Mouse (Mus musculus) lung, postnatal 14 days (tissue): ENCODE measurements at regions not wholly inside any gene's neighbourhood (a gene's known extent, or its start where the extent isn't known, plus 50 kb on each side); places are given as distances from the start of the nearest gene placed in this dataset.

Source experiments
- DNase-seq: peaks from one replicate; pipeline ENCODE4 v3.0.0; 2021

DNA sequence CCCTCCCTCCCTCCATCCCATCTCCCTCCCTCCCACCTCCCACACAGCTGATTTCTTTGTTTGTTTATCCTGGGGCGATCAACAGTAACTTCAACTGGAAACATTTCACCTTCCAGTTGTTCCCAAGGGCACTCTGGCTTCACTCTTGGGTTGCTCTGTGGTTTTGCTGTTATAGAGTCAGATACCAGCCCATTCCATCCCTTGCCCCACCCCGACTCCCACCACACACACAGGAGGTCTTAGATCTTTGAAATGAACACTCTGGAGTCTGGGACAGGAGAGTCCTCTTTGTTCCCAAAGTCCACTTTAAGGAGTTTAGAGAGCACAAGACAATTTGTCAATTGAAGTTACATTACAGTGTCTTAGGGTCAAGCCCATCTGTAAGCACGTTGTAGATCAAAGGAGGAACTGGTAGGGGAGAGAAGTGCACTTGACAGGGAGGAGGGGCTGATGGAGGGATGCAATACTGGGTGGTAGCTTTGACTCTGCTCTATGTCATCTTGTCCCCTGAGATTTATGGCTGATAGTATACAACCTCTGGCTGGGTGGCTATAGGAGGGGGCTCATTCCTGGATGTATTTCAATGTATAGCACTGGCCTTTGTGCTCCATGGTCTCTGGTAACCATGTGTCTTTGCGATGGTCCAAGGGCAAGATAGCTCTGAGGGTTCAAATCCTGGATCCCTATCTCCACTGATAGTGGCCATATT is 313.9 kb downstream of the Glrx3 start:
- no peak for DNase-seq

DNA sequence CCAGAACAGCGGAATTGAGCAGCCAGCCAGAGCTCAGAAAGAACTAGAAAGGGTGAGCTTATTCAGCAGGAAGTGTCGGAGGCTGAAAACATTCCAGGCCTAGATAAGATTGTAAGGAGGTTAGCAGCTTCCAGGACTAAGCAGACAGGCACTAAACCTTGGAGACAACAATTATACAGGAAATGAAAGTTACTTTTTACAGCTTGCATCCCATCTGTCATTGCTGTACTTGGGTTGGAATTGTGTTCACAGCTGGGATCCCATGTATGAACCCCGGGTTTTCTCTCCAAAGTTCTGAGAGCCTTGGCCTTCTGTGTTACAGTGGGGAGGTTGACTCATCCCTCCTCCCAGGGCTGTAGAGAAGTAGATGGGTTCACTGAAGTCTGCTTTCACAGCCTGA is 328.5 kb downstream of the Glrx3 start:
- DNase-seq: no peak

DNA sequence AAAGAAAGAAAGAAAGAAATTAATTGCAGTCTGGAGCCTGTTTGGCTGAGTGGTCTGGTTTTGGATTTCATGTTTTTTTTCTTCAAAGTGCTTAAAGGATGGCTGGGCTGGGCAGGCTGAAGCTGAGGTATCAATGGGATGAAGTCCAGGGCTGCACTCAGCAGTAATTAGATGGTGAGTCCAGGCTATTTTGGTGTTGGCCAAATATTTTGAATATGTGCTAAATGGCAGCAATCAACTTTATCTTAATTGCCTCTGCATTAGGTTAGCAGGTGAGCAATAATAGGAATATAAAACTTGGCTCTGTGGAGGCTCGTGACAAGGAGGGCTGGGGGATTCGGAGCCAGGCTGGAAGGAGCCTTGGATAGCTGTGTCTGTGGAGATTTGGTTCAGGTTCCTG is 329.3 kb downstream of the Glrx3 start:
- DNase-seq: no peak

DNA sequence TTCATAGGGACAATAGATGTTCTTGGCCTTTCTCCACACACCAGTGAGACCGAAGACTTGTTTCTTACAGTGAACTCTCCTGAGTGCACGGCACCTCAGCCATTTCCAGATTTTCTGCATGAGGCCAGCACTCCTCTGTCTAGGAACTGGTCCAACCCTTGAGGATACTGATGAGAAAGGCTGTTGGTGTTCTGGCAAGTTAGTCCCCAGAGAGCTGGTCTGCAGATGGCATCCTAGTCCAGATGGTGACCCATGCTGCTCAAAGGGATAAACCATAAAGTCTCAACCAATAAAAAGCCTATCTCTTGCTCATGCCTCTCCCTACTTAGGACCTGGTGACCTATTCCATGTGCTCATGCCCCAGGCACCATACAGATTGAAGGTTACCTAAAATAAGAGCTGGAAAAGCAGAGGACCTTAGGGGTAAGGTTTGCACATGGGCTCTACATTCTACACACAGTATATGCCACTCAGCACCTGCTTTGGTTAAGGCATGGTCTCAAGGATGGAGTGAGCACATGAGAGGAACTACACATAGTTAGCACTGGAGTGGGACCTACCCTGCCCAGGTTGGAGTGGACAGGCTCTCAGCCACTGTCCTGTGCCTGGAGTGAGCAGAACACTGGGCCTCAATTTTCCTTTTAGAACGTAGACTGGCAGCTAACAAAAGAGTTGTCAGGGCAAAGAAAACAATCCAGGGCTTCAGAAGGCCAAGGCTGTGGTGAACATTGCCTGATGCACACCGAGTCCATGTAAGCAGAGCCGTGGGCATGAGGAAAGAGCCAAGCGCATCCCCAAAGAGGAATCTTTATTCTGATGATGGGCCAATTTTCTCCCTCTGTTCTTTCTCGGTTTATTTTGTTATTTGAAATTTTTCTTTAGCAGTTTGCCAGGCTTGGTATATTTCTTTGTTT is 335.9 kb downstream of the Glrx3 start:
- no peak for DNase-seq

DNA sequence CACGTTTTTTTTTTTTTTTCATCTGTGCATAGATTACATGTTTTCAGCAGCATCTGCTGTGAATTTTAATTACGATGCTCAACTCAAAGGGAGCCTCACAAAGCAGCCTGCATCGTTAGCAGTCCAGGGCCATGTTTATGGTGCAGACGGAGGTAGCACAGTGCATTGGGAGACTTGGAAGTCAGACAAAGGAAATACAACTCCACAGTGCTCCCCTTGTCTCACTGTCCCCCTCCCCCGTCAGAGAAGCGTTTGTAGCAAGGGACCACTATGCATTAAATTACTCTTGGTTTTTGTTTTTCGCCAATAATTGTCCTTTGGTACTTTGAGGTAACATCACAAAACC is 336.5 kb downstream of the Glrx3 start:
- DNase-seq: no peak

DNA sequence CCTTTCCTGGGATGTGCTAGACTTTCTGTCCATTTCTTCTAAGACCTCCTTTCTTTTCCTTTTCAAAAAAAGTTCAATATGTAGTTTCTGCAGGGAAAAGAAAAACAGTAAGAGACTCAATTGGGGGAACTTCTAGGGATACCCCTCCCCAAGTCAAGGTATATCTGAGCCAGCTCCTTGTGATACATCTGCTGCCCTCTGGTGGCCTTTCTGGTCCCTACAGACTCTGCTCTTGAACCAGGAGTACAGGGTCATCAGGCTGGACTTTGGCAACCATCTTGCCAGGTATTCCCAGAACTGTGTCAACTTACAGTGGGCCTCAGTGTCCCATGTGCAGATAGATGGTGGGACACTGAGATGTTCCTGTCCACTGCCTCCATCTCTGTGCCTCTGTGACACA is 346.5 kb downstream of the Glrx3 start:
- DNase-seq: peak; percentile 49

DNA sequence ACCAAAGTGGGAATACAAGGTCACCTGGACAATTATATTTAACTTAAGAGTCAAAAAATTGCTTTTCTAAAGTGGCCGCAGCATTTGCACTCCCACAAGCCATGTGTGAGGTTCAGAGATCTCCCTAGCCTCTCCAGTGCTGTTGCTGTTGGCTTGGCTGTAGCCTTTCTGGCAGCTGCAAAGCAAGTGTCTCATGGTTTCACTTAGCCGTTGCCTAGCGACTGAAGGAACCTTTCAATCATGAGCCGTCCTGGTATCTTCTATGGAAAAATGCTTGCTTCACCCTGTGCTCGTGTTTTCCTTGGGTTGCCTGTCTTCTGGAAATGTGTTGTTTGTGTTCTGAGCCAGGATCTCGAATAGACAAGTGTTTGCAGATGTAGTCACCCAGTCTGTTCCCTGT is 367.9 kb downstream of the Glrx3 start:
- peak; percentile 9 for DNase-seq

DNA sequence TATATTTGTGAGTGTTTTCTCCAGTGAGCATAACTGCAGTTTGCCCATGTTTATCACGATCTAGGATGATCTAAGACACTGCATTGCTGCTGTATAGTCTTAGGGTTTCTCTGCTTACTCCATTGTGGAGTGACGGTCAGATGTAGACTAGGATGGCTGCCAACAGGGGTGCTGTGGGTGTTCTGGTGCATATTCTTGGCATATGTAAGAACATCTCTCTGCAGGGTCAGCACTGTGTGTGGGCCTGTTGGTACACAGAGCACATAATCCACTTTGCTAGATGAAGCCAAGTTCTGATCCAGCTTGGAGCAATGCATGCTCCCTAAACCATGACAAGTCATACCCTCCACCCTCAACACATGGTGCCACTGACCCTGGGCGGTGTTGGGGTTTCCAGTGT is 375.4 kb downstream of the Glrx3 start:
- no peak for DNase-seq

DNA sequence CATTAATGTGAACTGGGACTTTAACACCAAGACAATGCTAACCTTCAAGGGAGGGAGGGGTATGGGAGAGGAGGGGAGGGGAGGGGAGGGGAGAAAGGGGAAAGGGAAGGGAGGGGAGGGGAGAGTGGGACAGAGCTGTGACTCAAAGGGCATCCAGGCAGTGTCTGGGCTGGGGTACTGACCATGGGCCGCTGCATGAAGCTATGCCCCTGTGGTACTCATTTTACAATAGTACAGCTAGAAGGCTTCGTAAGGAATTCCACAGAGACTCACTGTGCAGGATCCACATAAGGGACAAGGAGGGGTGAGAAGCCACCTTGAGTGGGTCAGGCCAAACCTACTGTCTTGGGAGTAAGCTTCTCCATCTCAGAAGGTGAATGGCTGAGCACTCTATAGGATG is 403.1 kb downstream of the Glrx3 start:
- no peak for DNase-seq

DNA sequence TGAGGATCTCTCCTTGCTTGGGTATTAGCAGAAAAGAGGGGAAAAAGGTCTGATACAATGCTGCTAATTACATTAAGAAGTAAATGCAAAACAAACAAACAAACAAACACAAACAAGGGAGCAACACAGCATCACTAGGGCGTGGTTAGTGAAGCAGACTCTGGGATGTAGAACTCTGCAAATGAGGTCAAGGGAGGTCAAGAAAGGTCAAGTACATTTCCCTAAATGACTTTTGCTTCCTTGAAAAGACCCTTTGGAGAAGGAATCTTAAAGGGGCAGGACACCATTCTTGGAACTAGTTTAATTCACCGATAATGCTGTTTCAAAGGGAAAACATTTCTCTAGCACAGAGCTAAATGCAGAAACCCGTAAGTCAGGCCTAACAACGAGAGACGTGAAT is 403.6 kb downstream of the Glrx3 start:
- no peak for DNase-seq

DNA sequence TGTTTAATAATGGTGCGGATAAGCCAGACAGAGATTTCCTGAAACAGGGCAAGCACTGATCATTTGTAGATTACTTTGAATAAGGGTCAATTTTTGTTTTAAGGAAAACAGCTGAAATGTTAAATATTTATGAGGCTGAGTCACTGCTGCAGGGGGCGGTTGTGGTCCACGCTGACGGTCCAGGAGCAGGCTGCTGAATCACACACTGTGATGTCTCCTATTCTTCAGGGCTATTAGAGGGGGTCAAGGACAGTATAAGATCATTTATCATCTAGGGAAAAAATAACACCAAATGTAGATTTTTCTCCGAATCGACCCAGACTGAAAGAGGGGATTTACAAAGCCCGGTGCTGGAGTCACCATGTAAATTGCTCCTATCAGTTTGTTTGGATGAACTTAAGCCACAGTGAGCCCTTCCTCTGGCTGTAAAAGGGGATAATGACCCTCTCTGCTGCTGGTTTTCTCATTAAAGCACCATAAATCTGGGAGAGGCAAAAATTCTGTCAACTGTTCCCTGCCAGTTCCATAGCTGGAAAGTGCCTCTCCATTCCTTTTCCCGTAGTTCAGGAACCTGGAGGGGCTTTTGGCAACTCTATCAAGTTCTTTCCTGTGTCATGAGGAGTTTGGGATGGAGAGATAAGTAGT is 404.2 kb downstream of the Glrx3 start:
- no peak for DNase-seq

DNA sequence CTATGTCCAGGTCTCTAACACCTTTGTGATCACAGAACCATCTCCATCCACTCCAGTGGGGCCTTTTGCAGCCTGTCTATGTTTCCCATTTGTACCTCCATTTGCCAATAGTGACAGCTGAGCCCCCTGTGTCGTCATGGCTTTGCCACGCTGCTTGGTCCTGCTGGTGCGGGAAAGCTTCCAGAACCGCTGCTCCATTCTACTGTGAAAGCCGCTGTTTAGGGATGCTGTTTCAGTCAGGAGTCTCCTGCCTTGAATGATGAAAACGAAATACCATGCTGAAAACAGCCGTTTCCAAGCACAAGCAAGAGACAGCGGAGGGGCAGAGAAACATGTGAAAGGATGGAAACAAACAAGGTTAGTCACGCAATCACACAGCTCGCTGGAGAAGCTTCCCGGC is 410.4 kb downstream of the Glrx3 start:
- DNase-seq: no peak

DNA sequence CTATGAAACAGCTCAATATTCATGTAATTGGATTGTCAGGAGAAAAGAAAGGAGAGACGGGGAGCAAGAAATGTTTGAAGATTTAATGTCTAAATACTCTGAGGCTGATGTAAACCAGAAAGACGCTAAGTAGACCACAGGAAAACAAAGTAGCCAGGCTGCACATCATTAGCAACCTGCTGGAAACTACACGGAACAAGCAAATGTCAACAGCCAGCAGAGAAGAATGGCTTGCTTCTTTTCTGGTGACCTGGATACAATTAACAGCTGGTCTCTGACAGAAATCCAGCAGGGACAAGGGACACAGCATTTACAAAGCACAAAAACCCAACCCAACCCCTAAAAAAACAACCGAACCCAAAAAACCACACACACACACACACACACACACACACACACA is 413.6 kb downstream of the Glrx3 start:
- DNase-seq: no peak

DNA sequence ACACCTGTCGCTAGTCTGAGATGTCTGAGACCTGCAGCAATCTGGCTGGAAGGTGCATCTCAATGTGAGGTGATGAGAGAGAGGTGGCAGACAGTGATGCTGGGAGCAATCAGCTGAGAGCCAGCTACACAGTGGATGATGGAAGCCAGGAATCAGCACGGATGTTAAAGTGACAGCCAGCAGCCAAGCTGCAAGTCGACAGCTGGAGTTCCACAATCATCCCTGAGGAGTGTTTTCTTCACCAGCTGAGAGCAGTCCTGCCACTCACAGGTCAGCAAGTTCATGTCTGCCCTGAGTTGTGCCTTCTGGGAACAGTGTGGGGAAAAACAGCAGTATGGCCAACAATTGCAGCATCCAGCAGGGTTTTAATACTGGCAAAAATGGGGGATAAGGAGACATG is 422.3 kb downstream of the Glrx3 start:
- no peak for DNase-seq

DNA sequence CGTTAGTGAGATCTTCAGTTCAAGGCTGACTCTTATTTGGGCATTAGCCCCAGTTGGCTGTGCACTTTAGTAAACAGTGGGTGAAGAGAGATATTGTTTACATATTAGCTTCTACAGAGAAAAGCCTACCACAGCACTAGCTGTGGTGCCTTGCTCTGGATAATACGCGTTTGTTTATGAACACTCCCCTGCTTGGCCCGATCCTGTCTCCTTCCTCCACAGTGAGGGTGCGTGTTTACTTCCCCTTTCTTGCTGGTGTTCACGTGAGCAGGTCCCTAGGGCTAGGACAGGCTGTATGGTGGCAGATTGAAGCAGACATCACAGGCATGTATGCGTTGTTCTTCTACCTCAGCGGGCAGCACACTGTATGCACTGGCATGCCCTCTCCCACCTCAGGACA is 423.1 kb downstream of the Glrx3 start:
- no peak for DNase-seq

DNA sequence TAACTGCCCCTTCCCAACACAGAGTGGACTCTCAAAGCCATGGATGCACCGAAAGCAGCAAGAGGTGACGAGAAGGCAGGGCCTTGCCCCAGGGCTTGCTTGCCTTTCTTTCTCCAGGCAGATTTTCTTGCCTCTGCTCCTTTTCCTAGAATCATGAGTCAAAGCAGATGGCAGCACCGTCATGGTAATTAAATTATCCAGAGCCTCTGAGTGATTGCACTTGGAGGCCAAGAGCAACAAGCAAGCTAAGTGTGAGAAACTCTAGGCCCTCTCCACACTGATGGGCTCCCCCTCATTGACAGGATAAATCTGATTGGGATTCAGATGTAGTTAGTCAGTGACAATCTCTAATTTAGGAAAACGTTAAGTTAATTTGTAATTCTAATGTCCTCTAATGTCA is 427.5 kb downstream of the Glrx3 start:
- no peak for DNase-seq

DNA sequence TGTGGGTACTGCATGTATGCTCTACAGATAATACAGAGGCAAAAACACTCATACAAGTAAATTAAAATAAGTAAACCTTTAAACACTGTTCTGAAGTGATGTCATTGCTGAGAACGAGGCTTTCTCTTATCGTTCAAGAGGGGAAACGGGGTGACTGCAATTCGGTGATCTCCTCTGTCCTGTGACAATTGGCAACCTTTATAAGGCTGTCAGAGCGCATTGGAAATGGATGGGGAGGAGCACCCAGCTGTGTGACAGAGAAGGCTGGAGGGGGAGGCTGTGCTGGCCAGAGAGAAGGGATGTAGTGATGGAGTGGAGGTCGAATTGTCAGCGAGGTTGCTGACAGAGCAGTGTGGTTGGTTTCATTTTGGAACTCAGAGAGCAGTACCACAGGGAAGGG is 428.0 kb downstream of the Glrx3 start:
- no peak for DNase-seq

DNA sequence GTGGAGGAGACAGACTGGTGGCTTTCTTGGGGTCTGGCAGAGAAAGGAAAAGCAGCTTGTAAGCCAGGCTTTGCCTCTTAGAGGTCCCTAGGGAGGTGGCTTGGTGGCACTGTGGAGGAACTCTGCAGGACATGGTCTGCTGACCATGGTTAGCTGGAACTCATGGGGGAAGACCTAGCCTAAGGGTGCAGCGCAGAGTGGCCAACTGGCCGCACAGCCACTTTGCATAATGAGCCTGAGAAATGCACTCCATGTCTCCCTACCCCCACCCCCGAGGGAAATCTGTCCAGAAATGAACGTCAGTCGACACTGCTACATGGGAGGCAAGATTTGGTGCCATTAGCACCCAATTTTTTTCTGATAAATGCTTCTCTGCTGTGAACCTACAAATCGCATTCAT is 429.5 kb downstream of the Glrx3 start:
- no peak for DNase-seq

DNA sequence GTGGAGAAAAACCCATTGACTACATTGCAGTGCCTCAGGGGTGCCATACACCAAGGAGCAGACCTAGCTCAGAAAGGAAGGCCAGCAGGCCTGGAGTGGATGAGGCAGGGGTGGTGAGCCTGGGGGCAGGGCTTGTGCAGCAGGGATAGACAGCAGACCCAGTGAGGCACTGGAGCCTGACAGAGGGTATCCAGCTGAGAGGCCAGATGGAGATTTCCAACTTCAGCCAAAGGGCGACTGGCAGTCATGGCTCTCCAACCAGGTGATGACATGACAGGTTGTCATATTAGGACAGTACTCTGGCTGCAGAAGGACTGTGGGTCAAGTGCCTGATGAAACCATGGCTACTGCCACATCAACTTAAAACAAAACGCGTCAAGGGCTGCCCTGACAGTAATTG is 431.1 kb downstream of the Glrx3 start:
- DNase-seq: no peak

DNA sequence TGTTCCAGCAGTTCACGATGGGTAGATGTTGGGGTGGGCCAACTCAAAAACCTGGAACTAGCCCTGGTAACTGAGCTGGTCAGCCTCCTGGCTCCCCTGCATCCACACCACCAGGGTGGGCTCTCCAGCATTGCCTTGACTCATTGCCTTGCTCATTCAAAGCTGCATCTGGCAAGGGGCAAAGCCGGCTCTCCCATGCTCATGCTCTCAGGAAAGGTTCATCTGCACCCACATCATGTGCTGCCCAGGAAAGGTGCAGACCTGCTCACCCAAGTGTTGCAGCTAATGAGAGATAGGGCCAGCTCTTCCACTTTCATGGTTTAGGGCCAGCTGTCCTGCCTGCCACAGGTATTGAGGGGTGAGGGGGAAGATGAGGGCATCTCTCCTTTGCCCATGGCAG is 437.9 kb downstream of the Glrx3 start:
- no peak for DNase-seq

DNA sequence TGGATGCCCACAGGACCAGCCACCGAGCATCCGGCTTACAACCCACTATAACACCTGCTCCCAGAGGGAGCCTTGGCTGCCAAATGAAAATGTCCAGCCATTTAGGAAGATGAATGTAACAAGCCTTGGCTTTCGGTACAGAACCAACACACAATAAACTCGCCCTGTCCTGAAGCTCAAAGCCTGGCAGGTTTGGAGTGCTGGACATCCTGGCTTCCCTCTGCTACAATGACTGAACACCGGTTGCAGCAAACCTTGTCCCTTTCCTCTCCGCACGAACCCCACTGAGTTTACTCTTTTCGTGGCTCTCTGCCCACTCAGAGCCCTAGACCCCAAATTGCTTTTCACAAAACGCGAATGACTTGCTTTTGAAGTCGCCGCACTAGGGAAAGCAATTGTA is 441.9 kb downstream of the Glrx3 start:
- no peak for DNase-seq

DNA sequence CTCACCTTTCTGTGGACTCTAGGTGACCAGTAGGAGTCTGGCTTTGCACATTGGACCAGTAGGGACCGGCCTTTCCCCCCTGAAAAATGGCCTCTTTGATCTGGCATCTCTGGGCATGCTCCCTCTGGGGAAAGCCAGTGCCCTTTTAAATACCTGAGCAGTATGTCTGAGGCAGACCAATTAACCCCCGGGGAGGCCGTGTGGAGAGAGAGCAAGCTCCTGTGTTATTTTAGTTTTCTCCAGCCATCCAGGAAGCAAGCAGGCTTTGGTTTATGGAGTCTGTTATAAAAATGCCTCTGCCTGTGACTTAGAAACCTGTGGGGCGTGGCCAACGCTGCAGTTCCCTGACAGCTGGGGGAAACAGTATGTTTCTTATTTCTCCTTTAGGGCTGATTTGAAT is 445.5 kb downstream of the Glrx3 start:
- DNase-seq: no peak

DNA sequence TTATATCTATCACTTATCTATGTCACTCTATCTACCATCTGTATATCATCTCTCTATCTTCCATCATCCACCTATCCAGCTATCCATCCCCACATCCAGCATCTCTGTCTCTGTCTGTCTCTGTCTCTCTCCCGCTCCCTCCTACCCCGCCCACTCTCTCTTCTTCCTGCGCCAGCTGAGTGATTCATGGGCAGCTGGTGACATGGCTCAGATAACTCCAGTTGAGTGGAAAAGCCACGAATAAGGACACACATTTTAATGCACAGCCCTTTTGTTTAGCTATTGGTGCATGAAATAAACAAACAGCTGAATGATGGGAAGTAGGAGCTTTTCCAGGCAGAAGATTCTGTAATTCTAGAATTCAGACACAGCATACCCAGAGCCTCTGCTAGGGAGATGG is 446.3 kb downstream of the Glrx3 start:
- DNase-seq: no peak

DNA sequence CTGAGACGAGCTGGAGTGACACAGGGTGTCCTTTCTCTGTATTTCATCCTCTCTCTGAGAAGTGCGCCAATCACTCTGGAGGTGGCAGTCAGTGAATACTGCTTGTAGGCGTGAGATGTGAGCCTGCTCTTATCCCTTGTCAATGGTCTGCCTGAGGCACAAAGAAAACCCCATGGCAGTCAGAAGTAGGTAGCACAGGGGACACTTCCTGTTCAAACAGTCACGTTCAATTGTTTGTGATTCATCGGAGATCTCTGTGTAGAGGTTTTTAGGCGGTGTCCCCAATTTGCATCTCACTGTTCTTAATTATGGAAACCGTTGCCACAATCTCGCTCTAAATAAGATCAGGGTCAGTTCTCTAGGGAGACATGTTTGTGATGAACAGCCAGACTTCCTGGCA is 447.7 kb downstream of the Glrx3 start:
- no peak for DNase-seq
